Mouse (Mus musculus) ES-CJ7 (cell line): Measurements from ENCODE around the gene Arntl.

Experiments used
- DNase-seq: peaks from one replicate; pipeline ENCODE4 v3.0.0; 2011; ENCODE audit warnings: low read depth, low spot score

The Arntl gene

DNA sequence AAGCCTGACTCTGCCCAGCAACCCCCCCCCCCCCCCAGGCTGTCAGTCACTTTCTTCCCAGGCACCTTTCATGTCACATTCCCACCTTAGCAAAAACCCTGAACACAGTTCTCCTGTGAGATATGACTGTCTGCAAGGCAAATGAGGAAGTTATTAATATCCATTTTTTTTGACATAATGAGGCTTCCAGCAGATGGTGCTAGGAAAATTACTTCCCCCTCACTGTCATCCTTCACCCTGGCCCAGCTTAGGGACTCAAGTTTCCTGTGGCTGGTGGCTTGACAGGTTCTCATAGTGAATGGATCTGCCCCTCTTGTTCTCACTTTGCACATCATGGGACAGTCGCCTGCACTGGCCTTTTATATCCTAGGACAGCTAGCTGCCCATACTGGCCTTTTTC is 81.9 kb downstream of the Arntl start:
- no peak for DNase-seq

GRCm38 (mm10) chr7:113291741-113292140 is 84.5 kb downstream of the Arntl start:
- no peak for DNase-seq

GRCm38 (mm10) chr7:113292193-113292592 is 84.9 kb downstream of the Arntl start:
- no peak for DNase-seq

GRCm38 (mm10) chr7:113294598-113294997 is 87.3 kb downstream of the Arntl start:
- no peak for DNase-seq

- DNase-seq = peak; percentile 79
Measured at GRCm38 (mm10) chr7:113295077-113295890, 88.0 kb downstream of the Arntl start.

DNA sequence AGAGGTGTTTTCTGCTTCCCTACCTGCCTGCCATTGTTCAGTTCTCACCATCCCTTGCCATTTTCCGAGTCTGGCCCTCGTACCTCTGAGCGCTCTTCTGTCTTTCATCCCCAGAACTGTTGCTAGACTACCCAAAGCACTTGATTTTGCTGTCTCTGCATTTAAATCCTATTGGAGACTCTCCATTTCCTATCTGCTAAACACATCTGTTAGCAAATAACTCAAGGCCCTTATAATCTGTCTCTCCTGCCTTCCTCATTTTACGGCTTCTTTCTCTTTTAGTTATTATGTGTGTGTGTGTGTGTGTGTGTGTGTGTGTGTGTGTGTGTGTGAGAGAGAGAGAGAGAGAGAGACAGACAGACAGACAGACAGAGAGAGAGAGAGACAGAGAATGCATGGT is 90.5 kb downstream of the Arntl start:
- DNase-seq = no peak

- no peak for DNase-seq
Measured at GRCm38 (mm10) chr7:113310136-113310535, 102.9 kb downstream of the Arntl start.

DNA sequence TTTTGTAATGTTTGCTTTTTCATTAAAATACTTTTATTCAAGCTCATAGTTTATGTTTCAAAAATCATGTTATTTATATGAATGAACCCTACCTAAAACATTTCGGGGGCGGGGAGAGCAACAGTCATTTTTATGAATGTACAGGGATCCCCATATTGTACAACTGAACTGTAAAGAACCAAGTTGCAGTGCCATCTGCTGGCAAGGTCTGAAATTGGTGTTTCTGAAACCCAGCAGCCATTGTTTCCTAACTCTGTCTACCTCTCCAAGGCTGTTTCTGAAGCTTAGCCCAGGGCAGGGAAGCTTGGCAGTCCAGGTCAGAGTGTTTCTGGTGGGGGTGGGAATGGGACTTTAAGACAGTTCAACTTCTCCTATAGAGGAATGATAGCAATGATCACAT is 104.5 kb downstream of the Arntl start:
- peak; percentile 52 for DNase-seq

- no peak for DNase-seq
Measured at GRCm38 (mm10) chr7:113320128-113320527, 112.9 kb downstream of the Arntl start.

DNA sequence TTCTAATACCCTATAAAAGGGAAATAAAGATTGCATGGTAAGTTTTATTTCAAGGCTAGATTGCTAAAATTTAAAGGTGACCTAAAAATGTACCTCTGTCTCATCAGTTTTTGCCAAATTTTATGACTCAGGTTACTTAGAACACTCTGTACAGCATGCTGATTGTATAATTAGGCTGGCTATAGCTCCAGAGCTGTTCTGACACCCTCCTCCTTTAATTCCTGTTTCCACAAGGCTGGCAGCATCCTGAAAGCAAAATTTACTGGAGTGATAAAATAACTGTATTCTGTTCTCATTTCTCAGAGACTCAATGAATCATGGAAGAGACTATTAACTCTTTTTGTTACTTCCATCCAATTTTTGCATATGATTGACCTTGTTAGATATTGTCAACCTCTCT is 126.8 kb downstream of the Arntl start:
- DNase-seq = no peak

DNA sequence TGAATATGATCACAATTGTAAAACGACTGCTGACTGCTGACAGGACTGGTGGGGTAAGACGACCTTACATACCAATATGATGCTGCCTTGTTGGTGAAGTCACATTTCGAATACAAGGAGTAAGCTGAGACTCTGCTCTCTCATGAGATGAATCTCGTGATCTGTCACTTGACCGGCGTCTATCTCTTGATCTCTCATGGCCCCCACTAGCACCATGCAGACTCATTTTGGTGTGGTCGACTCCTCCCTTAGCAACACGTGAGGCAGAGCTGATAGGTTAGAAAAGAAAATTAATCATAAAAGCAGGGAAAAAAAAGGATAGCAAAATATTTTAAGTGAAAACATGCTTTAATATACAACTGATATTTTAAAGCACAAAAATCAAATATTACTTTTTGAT is 128.0 kb downstream of the Arntl start:
- no peak for DNase-seq

DNA sequence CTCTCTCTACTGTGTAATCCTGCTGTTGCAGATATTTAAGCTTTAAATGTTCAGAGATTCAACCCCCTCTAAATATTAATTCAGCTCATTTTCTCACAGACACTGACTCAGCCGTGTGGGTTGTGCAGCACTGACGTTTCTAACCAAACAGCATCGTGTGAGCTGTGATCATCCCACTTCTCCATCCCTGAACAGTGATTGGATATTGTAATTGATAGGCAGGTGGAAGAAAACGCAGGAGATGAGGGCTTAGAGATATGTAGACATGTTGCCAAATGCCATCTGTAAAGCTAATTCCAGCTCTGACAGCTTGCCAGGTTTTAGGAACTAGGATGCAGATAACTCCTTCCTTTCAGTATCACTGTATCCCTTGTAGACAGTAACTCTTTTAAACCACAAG is 140.0 kb downstream of the Arntl start:
- no peak for DNase-seq

DNA sequence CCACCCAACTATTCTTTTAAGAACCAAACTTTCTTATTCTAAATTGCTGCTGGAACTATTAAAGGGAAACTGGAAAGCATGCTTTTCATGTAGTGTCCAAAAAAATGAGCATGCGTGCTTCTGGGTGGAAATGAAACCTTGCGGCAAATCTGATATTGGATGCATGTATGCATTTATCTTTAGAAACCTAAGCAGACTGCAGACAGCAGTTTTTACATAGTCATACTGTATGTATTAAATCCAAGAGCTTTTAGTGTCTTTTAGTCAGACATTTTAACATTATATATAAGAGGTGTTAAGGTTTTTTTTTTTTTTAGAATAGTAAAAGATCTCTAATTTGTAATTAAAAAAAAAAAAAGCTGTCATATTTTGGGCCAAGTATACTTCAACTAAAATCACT is 140.4 kb downstream of the Arntl start:
- DNase-seq = no peak

- no peak for DNase-seq
Measured at GRCm38 (mm10) chr7:113349089-113349488, 141.8 kb downstream of the Arntl start.
